Mouse (Mus musculus): ENCODE data around the gene Tram2. TPM values are rescaled to one million over a fixed set of nuclear protein-coding genes. Genes with fewer than 3 reads are reported as not detected.

The Tram2 gene
- polyA plus RNA-seq, 1 experiment from 2014 or later, result 4.3 TPM

- no peaks in the 10 kb centered on the region for H3K36me3 ChIP-seq (ENCODE audit: control insufficient read depth, insufficient read depth)
- no peak overlapping the region for H3K9ac ChIP-seq (ENCODE audit: low read depth, low read length)
- H3K27me3 ChIP-seq (replicated peaks; ENCODE audit: control insufficient read depth, insufficient read depth, low read length), result no peaks in the 10 kb centered on the region
- H3K9me3 ChIP-seq (ENCODE audit: control insufficient read depth), result no peaks in the 10 kb centered on the region
- H3K27ac ChIP-seq (ENCODE audit: low read depth, low read length), result no peak overlapping the region
- ATAC-seq, result no peak
- no peaks in the 10 kb centered on the region for H3K4me1 ChIP-seq (replicated peaks; ENCODE audit: control insufficient read depth, insufficient read depth, low read length)
- TF ChIP-seq CTCF (IDR thresholded peaks at IDR 0.05; ENCODE audit: low read depth), result no peak
- WGBS, result 60% methylated on average over 1 of the region's 1 CpGs
- no peak overlapping the region for H3K4me3 ChIP-seq (ENCODE audit: low read depth, low read length)
- no peak overlapping the region for H3K4me2 ChIP-seq (replicated peaks; ENCODE audit: low read depth)
These were observed 98.5 kb downstream of the Tram2 start for GRCm38 (mm10) chr1:20980553-20980952.

- Histone ChIP-seq H3K36me3 (ENCODE audit: control insufficient read depth, insufficient read depth) (no peaks in the 10 kb centered on the region), H3K4me1 (replicated peaks; ENCODE audit: control insufficient read depth, insufficient read depth, low read length) (no peaks in the 10 kb centered on the region), H3K4me2 (replicated peaks; ENCODE audit: low read depth) (no peak overlapping the region), H3K4me3 (ENCODE audit: low read depth, low read length) (no peak overlapping the region), H3K9me3 (ENCODE audit: control insufficient read depth) (no peaks in the 10 kb centered on the region), H3K27ac (ENCODE audit: low read depth, low read length) (no peak overlapping the region), H3K27me3 (replicated peaks; ENCODE audit: control insufficient read depth, insufficient read depth, low read length) (no peaks in the 10 kb centered on the region), H3K9ac (ENCODE audit: low read depth, low read length) (no peak overlapping the region)
- ATAC-seq, result no peak
- no peak for TF ChIP-seq CTCF (IDR thresholded peaks at IDR 0.05; ENCODE audit: low read depth)
- WGBS, result 66% methylated on average over 9 of the region's 9 CpGs
These were observed 104.5 kb downstream of the Tram2 start for GRCm38 (mm10) chr1:20974341-20975135.

GRCm38 (mm10) chr1:20973389-20973788 lies 105.6 kb downstream of the Tram2 start:
- no peaks in the 10 kb centered on the region for H3K4me1 ChIP-seq (replicated peaks; ENCODE audit: control insufficient read depth, insufficient read depth, low read length)
- no peaks in the 10 kb centered on the region for H3K27me3 ChIP-seq (replicated peaks; ENCODE audit: control insufficient read depth, insufficient read depth, low read length)
- no peak overlapping the region for H3K4me2 ChIP-seq (replicated peaks; ENCODE audit: low read depth)
- H3K9me3 ChIP-seq (ENCODE audit: control insufficient read depth), result no peaks in the 10 kb centered on the region
- TF ChIP-seq CTCF (IDR thresholded peaks at IDR 0.05; ENCODE audit: low read depth), result no peak
- H3K9ac ChIP-seq (ENCODE audit: low read depth, low read length), result no peak overlapping the region
- no peaks in the 10 kb centered on the region for H3K36me3 ChIP-seq (ENCODE audit: control insufficient read depth, insufficient read depth)
- no peak overlapping the region for H3K4me3 ChIP-seq (ENCODE audit: low read depth, low read length)
- no peak for ATAC-seq
- no peak overlapping the region for H3K27ac ChIP-seq (ENCODE audit: low read depth, low read length)
- 91% methylated on average over 6 of the region's 6 CpGs for WGBS

- no peaks in the 10 kb centered on the region for H3K9me3 ChIP-seq (ENCODE audit: control insufficient read depth)
- no peaks in the 10 kb centered on the region for H3K27me3 ChIP-seq (replicated peaks; ENCODE audit: control insufficient read depth, insufficient read depth, low read length)
- no peak overlapping the region for H3K9ac ChIP-seq (ENCODE audit: low read depth, low read length)
- no peak for TF ChIP-seq CTCF (IDR thresholded peaks at IDR 0.05; ENCODE audit: low read depth)
- H3K4me2 ChIP-seq (replicated peaks; ENCODE audit: low read depth), result no peak overlapping the region
- no peaks in the 10 kb centered on the region for H3K4me1 ChIP-seq (replicated peaks; ENCODE audit: control insufficient read depth, insufficient read depth, low read length)
- no peak overlapping the region for H3K4me3 ChIP-seq (ENCODE audit: low read depth, low read length)
- no peak overlapping the region for H3K27ac ChIP-seq (ENCODE audit: low read depth, low read length)
- no peaks in the 10 kb centered on the region for H3K36me3 ChIP-seq (ENCODE audit: control insufficient read depth, insufficient read depth)
- 72% methylated on average over 2 of the region's 2 CpGs for WGBS
- no peak for ATAC-seq
These were observed 109.4 kb downstream of the Tram2 start for GRCm38 (mm10) chr1:20969642-20970041.

GRCm38 (mm10) chr1:20954876-20955275 lies 124.2 kb downstream of the Tram2 start:
- Histone ChIP-seq H3K4me2 (replicated peaks; ENCODE audit: low read depth) (no peak overlapping the region), H3K4me3 (ENCODE audit: low read depth, low read length) (no peak overlapping the region), H3K36me3 (ENCODE audit: control insufficient read depth, insufficient read depth) (no peaks in the 10 kb centered on the region), H3K9ac (ENCODE audit: low read depth, low read length) (no peak overlapping the region), H3K4me1 (replicated peaks; ENCODE audit: control insufficient read depth, insufficient read depth, low read length) (0 out of 2 replicates have a peak, but pooled peaks cover 3% of the 10 kb centered on the region), H3K9me3 (ENCODE audit: control insufficient read depth) (no peaks in the 10 kb centered on the region), H3K27me3 (replicated peaks; ENCODE audit: control insufficient read depth, insufficient read depth, low read length) (no peaks in the 10 kb centered on the region), H3K27ac (ENCODE audit: low read depth, low read length) (no peak overlapping the region)
- 76% methylated on average over 3 of the region's 3 CpGs for WGBS
- no peak for ATAC-seq
- TF ChIP-seq CTCF (IDR thresholded peaks at IDR 0.05; ENCODE audit: low read depth), result no peak

- no peak for ATAC-seq
- Histone ChIP-seq H3K9me3 (ENCODE audit: control insufficient read depth) (no peaks in the 10 kb centered on the region), H3K27ac (ENCODE audit: low read depth, low read length) (no peak overlapping the region; the same call in 1 of the 2 replicates), H3K36me3 (ENCODE audit: control insufficient read depth, insufficient read depth) (no peaks in the 10 kb centered on the region), H3K27me3 (replicated peaks; ENCODE audit: control insufficient read depth, insufficient read depth, low read length) (no peaks in the 10 kb centered on the region), H3K4me1 (replicated peaks; ENCODE audit: control insufficient read depth, insufficient read depth, low read length) (0 out of 2 replicates have a peak, but pooled peaks cover 3% of the 10 kb centered on the region), H3K4me3 (ENCODE audit: low read depth, low read length) (peak overlapping the region; percentile 49), H3K4me2 (replicated peaks; ENCODE audit: low read depth) (peak overlapping the region; percentile 78), H3K9ac (ENCODE audit: low read depth, low read length) (peak overlapping the region; percentile 46)
- no peak for TF ChIP-seq CTCF (IDR thresholded peaks at IDR 0.05; ENCODE audit: low read depth)
- WGBS, result 12% methylated on average over 16 of the region's 16 CpGs
These were observed 127.2 kb downstream of the Tram2 start for GRCm38 (mm10) chr1:20951799-20952198.
